Mouse (Mus musculus) CH12.LX (cell line): ENCODE results near the gene Ascc1. TPM values are rescaled to one million over a fixed set of nuclear protein-coding genes. Genes with fewer than 3 reads are reported as not detected.
"Not testable (repeated sequence)": the region's sequence is repeated elsewhere in the genome, so short reads cannot be mapped to it uniquely, and the experiment has no call there.

Source experiments
- DNase-seq: peaks from one replicate; pipeline ENCODE4 v3.0.0-alpha.2; 2013; ENCODE audit errors: extremely low read depth
- H3K27ac ChIP-seq: 2 replicates; pipeline ENCODE4 v1.5.1; 2012; ENCODE audit warnings: low read depth, mild to moderate bottlenecking, control low read depth, moderate library complexity; ENCODE audit not compliant: insufficient read depth
- H3K27me3 ChIP-seq: replicated peaks from 2 replicates; pipeline ENCODE3; 2012; ENCODE audit warnings: inconsistent platforms
- H3K36me3 ChIP-seq, 2 experiments: replicated peaks in 1 of 2; 2 replicates each; pipeline versions ENCODE3 to v1.6.1; 2012; ENCODE audit warnings: inconsistent platforms in 1 of 2, low read length in 1 of 2, mild to moderate bottlenecking in 1 of 2, mixed read lengths in 1 of 2, moderate library complexity in 1 of 2; ENCODE audit not compliant: control insufficient read depth in 1 of 2, insufficient read depth in 1 of 2
- H3K4me1 ChIP-seq, 2 experiments: 2 replicates each; pipeline ENCODE4 v1.6.1; 2012; ENCODE audit warnings: inconsistent platforms in 1 of 2, moderate library complexity in 1 of 2; ENCODE audit not compliant: insufficient read depth in 2 of 2, control insufficient read depth in 1 of 2
- H3K4me2 ChIP-seq: 2 replicates; pipeline ENCODE4 v1.6.1; 2012; ENCODE audit warnings: low read depth, mild to moderate bottlenecking, control low read depth; ENCODE audit not compliant: poor library complexity, insufficient read depth, severe bottlenecking
- H3K4me3 ChIP-seq, 3 experiments: fragments of 150-350 bp in 1 of 3; sonication (generic) in 1 of 3; replicated peaks in 1 of 3; 2 replicates each; pipeline versions ENCODE3 to v1.5.1; 2011 to 2012; ENCODE audit warnings: low read depth in 2 of 3, low read length in 2 of 3, mild to moderate bottlenecking in 2 of 3, moderate library complexity in 2 of 3, control low read depth in 1 of 3, improper control_type of control experiment in 1 of 3, inconsistent platforms in 1 of 3, mixed read lengths in 1 of 3; ENCODE audit not compliant: poor library complexity in 1 of 3
- H3K79me2 ChIP-seq: replicated peaks from 2 replicates; pipeline ENCODE4 v1.6.1; 2012; ENCODE audit warnings: mild to moderate bottlenecking, moderate library complexity; ENCODE audit not compliant: control insufficient read depth, poor library complexity, insufficient read depth, severe bottlenecking; ENCODE audit errors: extremely low read depth
- H3K9ac ChIP-seq: 2 replicates; pipeline ENCODE4 v1.6.1; 2012; ENCODE audit warnings: low read depth, mild to moderate bottlenecking, control low read depth, moderate library complexity; ENCODE audit not compliant: insufficient read depth
- H3K9me3 ChIP-seq: replicated peaks from 2 replicates; pipeline ENCODE3; 2012; ENCODE audit warnings: low read length, inconsistent platforms, mixed read lengths
- BHLHE40 ChIP-seq: IDR thresholded peaks from 2 replicates; pipeline ENCODE4 v1.6.1; 2011; ENCODE audit warnings: mild to moderate bottlenecking, low read depth, low read length, improper control_type of control experiment
- CHD1 ChIP-seq: IDR thresholded peaks from 2 replicates; pipeline ENCODE4 v1.6.1; 2012; ENCODE audit warnings: low read depth, low read length, improper control_type of control experiment, inconsistent platforms
- E2F4 ChIP-seq: IDR thresholded peaks from 2 replicates; pipeline ENCODE4 v1.6.1; 2011; ENCODE audit warnings: low read depth, low read length, improper control_type of control experiment; ENCODE audit not compliant: insufficient replicate concordance
- GABPA ChIP-seq: IDR thresholded peaks from 2 replicates; pipeline ENCODE4 v1.6.1; 2012; ENCODE audit warnings: low read depth, low read length, improper control_type of control experiment, inconsistent platforms; ENCODE audit not compliant: insufficient replicate concordance
- HCFC1 ChIP-seq: IDR thresholded peaks from 2 replicates; pipeline ENCODE4 v1.6.1; 2012; ENCODE audit warnings: low read depth, mild to moderate bottlenecking, inconsistent platforms, low read length, improper control_type of control experiment
- JUN ChIP-seq: IDR thresholded peaks from 2 replicates; pipeline ENCODE4 v1.6.1; 2011; ENCODE audit warnings: low read depth, mild to moderate bottlenecking, low read length, improper control_type of control experiment, moderate library complexity; ENCODE audit not compliant: insufficient read depth
- KAT2A ChIP-seq: IDR thresholded peaks from 2 replicates; pipeline ENCODE4 v1.6.1; 2012; ENCODE audit warnings: low read length, improper control_type of control experiment, inconsistent platforms; ENCODE audit not compliant: insufficient replicate concordance
- MAFK ChIP-seq: IDR thresholded peaks from 2 replicates; pipeline ENCODE4 v1.6.1; 2011; ENCODE audit warnings: low read length, improper control_type of control experiment; ENCODE audit not compliant: insufficient replicate concordance
- MXI1 ChIP-seq: IDR thresholded peaks from 2 replicates; pipeline ENCODE4 v1.6.1; 2011; ENCODE audit warnings: mild to moderate bottlenecking, low read depth, low read length, improper control_type of control experiment
- NELFE ChIP-seq: IDR thresholded peaks from 2 replicates; pipeline ENCODE4 v1.6.1; 2011; ENCODE audit warnings: low read depth, low read length, improper control_type of control experiment
- RCOR1 ChIP-seq: conservative IDR thresholded peaks from 2 replicates; pipeline ENCODE4 v1.6.1; 2012; ENCODE audit warnings: low read depth, mild to moderate bottlenecking, inconsistent platforms, low read length, improper control_type of control experiment
- SIN3A ChIP-seq: IDR thresholded peaks from 2 replicates; pipeline ENCODE4 v1.6.1; 2012; ENCODE audit warnings: low read length, improper control_type of control experiment, inconsistent platforms
- SMC3 ChIP-seq: IDR thresholded peaks from 2 replicates; pipeline ENCODE4 v1.6.1; 2011; ENCODE audit warnings: low read depth, low read length, improper control_type of control experiment
- UBTF ChIP-seq: IDR thresholded peaks from 2 replicates; pipeline ENCODE4 v1.6.1; 2012; ENCODE audit warnings: low read depth, mild to moderate bottlenecking, inconsistent platforms, low read length, improper control_type of control experiment, moderate library complexity
- USF2 ChIP-seq: conservative IDR thresholded peaks from 2 replicates; pipeline ENCODE4 v1.6.1; 2011; ENCODE audit warnings: low read depth, low read length, improper control_type of control experiment
- ZC3H11A ChIP-seq: IDR thresholded peaks from 2 replicates; pipeline ENCODE4 v1.6.1; 2012; ENCODE audit warnings: low read depth, mild to moderate bottlenecking, inconsistent platforms, low read length, improper control_type of control experiment
- ZKSCAN1 ChIP-seq: IDR thresholded peaks from 2 replicates; pipeline ENCODE4 v1.6.1; 2012; ENCODE audit warnings: low read depth, inconsistent platforms, low read length, improper control_type of control experiment, borderline replicate concordance
- ZMIZ1 ChIP-seq: IDR thresholded peaks from 2 replicates; pipeline ENCODE4 v1.6.1; 2012; ENCODE audit warnings: low read depth, mild to moderate bottlenecking, inconsistent platforms, low read length, improper control_type of control experiment
- dilution Hi-C: fragments of 300-500 bp; cut with MboI; formaldehyde crosslinking; loops from 2 replicates; pipeline ENCODE4 v1.14.3; 2020; ENCODE audit warnings: low sequenced_read_pairs; ENCODE audit not compliant: extremely low pct_unique_long_range_greater_than_20kb, extremely low pct_ligation_motif_present
- in situ Hi-C: fragments of 300-500 bp; cut with MboI; formaldehyde crosslinking; loops from 3 replicates; pipeline ENCODE4 v1.14.3; 2019; ENCODE audit warnings: low sequenced_read_pairs, low pct_ligation_motif_present, low pct_unique_long_range_greater_than_20kb, mixed read lengths
- polyA plus RNA-seq: library from polyadenylated mRNA; unstranded; fragments of >175 nt; gene quantifications from 2 replicates; pipeline ENCODE4 v1.2.1, GENCODE M21; 2012; ENCODE audit warnings: low read depth; ENCODE audit not compliant: insufficient read length
- total RNA-seq, 2 experiments: library from RNA; depleted of rRNA; stranded (reverse); fragments of 300-350 nt in 1 of 2; fragments of >200 nt in 1 of 2; gene quantifications; 2 replicates each; pipeline ENCODE4 v1.2.3; 2012 to 2014

The Ascc1 gene
- total and polyA plus RNA-seq, 3 experiments: 20.1 to 25.5 (median 25.4) TPM

DNA sequence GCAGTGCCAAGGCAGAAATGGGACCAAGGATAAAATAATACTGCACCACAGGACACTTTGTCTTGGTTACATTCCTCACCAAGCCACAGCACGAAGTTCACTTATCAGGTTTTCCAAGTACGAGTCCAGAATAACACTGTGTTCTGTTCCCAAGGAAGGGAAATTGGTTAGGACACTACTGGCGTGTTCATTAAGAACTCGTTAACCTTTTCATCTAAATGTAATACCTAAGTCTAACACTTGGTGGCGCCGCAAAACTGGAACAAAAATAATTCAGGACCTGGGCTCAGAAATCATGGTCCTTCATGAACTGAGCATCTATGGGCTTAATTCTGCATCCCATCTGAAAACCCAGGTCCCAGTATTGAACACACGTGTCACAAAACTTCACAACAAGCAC is 5.0 kb upstream of the Ascc1 start (continued):
- TF ChIP-seq CHD1: no peak
- TF ChIP-seq HCFC1: no peak
- no peak for TF ChIP-seq UBTF
- no peak for TF ChIP-seq BHLHE40
- no peak for TF ChIP-seq NELFE
- no peak for TF ChIP-seq SIN3A
- TF ChIP-seq ZC3H11A: peak; percentile 35
- no peak for TF ChIP-seq ZMIZ1
- no peak for TF ChIP-seq JUN
- no peak for TF ChIP-seq MXI1
- TF ChIP-seq USF2: no peak
- no peak for TF ChIP-seq E2F4
- no peak for TF ChIP-seq GABPA
- TF ChIP-seq ZKSCAN1: no peak
- TF ChIP-seq KAT2A: no peak
- TF ChIP-seq RCOR1: no peak
- no peak for TF ChIP-seq MAFK

DNA sequence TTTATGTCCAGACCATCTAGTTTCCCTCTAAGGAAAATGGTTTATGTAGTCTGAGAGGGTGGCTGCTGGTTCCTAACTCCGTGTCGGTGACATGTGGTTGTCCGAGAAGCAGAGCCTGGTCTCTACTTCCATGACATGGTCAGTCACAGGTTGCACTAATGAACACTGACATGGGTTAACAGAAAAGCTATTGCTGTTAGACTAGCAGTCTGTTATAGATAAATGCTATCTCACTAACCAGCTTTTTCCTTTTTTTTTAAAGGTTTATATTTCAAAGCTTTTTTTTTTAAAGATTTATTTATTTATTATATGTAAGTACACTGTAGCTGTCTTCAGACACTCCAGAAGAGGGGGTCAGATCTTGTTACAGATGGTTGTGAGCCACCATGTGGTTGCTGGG is 3.5 kb upstream of the Ascc1 start:
- no peak for TF ChIP-seq BHLHE40
- no peak for TF ChIP-seq KAT2A
- no peak for TF ChIP-seq SMC3
- H3K9me3 ChIP-seq: no peaks in the 10 kb centered on the region

DNA sequence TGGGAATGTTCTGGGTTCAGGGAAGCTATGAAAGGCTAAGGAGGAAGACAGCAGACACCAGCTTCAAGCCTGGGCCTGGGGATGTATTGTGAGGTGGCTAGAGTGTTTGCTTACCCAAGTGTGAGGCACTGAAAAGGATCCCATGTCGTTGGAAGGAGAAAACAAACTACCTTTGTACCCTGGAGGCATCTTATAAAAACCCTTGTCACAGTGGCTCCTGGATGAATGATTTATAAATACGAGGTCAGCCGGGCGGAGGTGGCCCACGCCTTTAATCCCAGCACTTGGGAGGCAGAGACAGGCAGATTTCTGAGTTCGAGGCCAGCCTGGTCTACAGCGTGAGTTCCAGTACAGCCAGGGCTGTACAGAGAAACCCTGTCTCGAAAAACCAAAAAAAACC is 942 bp upstream of the Ascc1 start:
- H3K27ac ChIP-seq, H3K9me3 ChIP-seq, DNase-seq, dilution Hi-C loops, H3K27me3 ChIP-seq: not testable (repeated sequence)
- H3K4me1 ChIP-seq: peaks cover 8 to 36% of the 10 kb centered on the region in 2 experiments; a peak in 3 of 4 replicates
- peak overlapping the region in 1 of 3 experiments; percentile 97 for H3K4me3 ChIP-seq
- peak overlapping the region; percentile 79 for H3K4me2 ChIP-seq
- in situ Hi-C loops: loop anchor here (10.0 kb wide), 1 partner anchor 233 kb away; no protein-coding TSS in a partner anchor
- H3K9ac ChIP-seq: peak overlapping the region; percentile 91
- peaks cover 11 to 26% of the 10 kb centered on the region in 2 experiments for H3K36me3 ChIP-seq
- peaks cover 27% of the 10 kb centered on the region for H3K79me2 ChIP-seq

More for the DNA sequence above, 3.5 kb upstream of the Ascc1 start:
- H3K9ac ChIP-seq: no peak overlapping the region
- no peak overlapping the region for H3K4me2 ChIP-seq
- no peak for DNase-seq
- H3K27me3 ChIP-seq: no peaks in the 10 kb centered on the region
- dilution Hi-C loops (no loop called here), in situ Hi-C loops (no loop called here)
- H3K79me2 ChIP-seq: peaks cover 30% of the 10 kb centered on the region
- peaks cover 8 to 32% of the 10 kb centered on the region in 2 experiments; a peak in 3 of 4 replicates for H3K4me1 ChIP-seq
- H3K36me3 ChIP-seq: peaks cover 29 to 47% of the 10 kb centered on the region in 2 experiments
- H3K4me3 ChIP-seq: no peak overlapping the region
- H3K27ac ChIP-seq: no peak overlapping the region
